Mouse (Mus musculus): ENCODE results near the gene Pdzd2.

- TF ChIP-seq CTCF (IDR thresholded peaks at IDR 0.05; ENCODE audit: extremely low read depth, insufficient read length, insufficient replicate concordance, low read depth, low read length) (no peak), POLR2A (IDR thresholded peaks at IDR 0.05; ENCODE audit: low read depth, low read length) (no peak)
Observed at GRCm38 (mm10) chr15:12341401-12341758, 398.3 kb downstream of the Pdzd2 start.
